Mouse (Mus musculus) T-cell, adult 2 months (primary cell): ENCODE data around the gene Spred2.
"Not testable (repeated sequence)": the region's sequence is repeated elsewhere in the genome, so short reads cannot be mapped to it uniquely, and the experiment has no call there.

Experiments
- DNase-seq: peaks from one replicate; pipeline ENCODE4 v3.0.0; 2022; ENCODE audit warnings: low spot score

Spred2 gene

DNA sequence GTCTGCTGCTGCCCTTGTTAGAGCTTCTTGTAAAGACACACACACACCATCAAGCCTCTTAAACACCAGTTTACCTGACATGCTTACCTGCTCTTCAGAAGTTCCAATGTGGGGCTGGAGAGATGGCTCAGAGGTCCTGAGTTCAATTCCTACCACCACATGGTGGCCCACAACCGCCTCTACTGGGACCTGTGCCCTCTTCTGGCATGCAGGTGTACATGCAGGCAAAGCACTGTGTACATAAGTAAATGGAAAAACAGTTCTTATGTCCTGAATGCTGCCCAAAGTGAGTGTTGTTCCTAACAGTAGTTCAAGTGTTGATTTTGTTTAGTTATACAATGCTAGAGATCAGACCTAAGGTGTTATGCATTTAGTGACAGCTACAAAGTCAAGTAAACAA, 132.0 kb downstream of the Spred2 start:
- no peak for DNase-seq

DNA sequence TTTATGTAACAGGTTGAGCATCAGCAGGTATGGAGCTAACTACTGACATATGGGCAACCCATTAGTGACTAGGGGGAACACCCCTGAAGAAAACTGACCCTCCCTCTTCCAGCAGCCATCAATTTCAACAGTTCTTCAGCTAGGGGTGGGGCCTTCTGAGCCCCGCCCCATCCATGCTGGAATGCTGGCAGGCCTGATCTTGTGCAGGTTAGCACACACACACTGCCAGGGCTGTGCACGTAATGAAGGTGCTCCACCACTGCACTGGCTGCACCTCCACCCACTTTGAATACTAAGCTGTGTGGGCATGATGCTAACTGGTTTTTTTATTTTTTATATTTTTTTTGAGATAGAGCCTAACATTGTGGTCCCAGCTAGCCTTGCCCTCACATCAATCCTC, 133.3 kb downstream of the Spred2 start:
- no peak for DNase-seq

GRCm38 (mm10) chr11:20059736-20060135, 135.6 kb downstream of the Spred2 start:
- no peak for DNase-seq

DNA sequence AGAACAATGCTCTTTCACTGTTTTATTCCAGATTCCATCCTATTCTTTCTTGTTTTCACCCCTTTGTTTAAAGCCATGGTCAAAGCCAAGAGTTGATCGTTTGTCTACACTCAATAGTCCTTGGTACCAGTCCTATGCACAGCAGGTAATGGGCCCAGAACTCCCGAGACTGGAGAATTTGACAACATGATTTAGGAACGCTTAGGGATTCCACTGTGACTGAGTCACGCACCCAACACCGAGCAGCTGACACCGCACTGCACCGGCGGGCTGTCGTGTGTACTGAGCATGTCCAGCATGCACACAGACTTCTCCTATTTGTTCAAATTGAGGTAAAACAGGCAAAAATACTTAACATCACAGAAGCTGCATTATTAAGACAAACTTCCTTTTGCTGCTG, 138.6 kb downstream of the Spred2 start:
- not testable (repeated sequence) for DNase-seq

DNA sequence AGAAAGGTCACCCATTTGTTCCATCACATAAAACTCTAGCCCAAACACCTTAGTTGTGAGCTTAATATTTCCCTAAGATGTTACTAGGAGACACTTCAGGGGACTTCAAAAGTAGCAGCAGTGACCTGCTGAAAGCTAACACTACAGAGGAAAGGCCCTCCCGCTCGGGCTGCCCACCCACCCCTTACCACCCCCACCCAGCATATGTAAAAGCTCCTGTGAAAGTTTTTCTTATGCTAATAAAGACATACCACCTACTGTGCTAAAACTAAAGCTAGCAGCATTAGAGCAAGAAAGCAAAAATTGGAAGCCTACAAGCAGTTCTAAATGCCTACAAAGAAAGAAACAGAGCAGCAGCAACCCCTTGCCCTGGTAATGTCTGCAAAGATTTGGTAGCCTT, 139.9 kb downstream of the Spred2 start:
- DNase-seq = not testable (repeated sequence)

GRCm38 (mm10) chr11:20064926-20065325, 140.8 kb downstream of the Spred2 start:
- no peak for DNase-seq

DNA sequence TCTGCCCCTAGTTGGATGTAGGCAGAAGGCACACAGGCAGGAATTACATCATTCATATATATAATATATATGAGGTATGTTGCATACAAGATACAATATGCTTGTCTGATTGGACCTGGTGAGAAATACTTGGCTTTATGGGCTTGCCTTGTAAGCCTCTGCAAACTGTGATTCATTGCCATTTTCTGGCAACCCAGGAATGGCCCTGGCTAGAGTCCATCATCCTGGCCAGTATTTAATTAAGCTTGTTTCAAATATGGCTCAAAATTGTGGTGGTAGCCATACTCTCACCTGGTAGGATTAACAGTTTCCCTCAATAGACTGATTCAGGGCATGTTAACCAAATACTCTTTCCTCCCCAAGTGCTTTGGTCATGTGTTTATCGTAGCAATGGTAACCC, 141.9 kb downstream of the Spred2 start:
- no peak for DNase-seq

DNA sequence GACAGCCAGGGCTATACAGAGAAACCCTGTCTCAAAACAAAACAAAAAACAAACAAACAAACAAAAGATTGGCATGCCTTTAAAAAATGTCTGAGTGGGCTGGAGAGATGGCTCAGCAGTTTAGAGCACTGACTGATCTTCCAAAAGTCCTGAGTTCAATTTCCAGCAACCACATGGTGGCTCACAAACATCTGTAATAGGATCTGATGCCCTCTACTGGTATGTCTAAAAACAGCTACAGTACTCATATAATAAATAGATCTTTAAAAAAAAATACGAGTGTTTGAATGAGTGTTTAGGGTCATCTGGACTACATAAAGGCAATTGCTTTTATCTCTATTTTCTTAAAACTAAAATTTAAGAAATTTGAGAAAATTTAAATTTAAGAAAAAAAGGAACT, 143.3 kb downstream of the Spred2 start:
- DNase-seq = no peak

DNA sequence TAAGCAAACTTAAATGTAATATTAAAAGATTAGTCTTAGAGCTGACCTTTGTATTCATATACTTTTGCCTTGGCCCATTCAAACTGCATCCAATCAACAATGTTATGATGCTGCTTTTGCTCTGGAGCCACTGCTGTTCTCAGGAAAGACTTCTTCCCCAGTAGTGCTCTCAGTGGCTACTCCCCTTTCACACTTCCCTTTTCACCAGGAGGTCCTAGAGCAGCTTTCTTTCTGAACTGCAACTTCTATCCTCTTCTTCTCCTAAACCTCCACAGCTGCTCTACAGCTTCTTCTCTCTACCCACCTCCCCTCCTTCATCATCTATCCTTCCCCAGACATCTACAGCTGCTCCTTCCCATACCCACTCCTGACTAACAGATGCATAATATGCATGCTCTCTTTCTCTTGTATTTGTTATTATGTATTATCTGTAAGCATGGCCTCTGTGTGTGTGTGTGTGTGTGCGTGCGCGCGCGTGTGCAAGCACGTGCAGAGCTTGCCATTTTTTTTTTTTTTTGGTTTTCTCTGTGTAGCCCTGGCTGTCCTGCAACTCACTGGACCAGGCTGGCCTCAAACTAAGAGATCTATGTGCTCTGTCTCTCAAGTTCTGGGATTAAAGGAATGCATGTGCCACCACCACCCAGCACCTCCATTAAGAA, 144.3 kb downstream of the Spred2 start:
- DNase-seq = no peak

DNA sequence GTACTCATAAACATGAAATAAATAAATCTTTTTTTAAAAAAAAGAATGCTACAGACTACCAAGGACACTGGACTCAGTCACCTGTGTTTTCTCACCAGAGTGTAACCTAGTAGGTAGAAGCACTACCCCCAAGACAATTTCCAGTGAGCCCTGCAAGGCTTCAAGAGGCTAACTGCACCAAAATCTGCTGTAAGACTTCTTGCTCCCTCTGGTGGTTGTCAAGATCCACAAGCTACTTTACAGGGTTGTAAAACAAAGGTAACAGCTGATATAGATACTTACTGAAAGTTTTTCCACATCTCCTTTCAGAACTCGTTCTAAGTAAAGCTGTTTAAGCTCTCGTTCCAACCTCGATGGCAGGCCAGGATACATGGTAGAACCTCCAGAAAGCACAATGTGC, 148.0 kb downstream of the Spred2 start:
- DNase-seq = peak; percentile 24

GRCm38 (mm10) chr11:20072826-20073225, 148.7 kb downstream of the Spred2 start:
- DNase-seq = no peak
